Mouse (Mus musculus) retina, adult 2 months (tissue): Measurements from ENCODE around the gene Fxyd4.

Source experiments
- DNase-seq: peaks from one replicate; pipeline ENCODE4 v3.0.0-alpha.2; 2012; ENCODE audit warnings: low read depth, low spot score

Gene Fxyd4

DNA sequence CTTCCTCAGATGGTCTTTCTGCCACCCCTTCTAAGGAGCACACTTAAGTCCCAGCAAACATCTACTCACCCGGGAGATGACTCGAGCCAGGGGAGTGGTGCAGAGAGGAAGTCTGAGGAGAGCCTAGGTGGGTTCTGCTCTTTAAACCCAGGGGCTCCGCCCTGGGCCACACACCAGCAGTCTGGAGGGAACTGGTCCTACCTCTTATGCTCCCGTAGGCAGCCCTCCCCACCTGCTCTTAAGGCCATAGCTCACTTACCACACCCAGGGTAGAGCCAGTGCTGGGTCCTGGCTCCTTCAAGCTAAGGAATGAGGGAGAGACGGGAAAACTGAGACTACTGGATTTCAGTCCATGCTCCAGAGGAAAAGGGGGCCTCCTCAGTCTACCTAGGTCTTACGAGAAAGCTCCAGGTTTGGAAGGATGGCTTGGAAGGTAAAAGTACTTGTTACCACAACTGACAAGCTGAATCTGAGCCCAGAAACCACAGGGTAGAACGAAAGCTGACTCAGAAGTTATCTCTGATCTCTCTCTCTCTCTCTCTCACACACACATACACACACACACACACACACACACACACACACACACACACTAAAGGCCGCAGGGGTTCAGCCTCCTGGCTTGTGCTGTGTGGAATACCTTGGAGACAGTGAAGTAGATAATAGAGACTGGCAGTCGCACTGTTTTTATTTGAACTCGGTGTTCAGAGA is at the start of gene Fxyd4:
Gene Fxyd4 (minus strand): TSS at position 471 of the 711 bp plus-strand sequence.
- DNase-seq, result no peak

GRCm38 (mm10) chr6:117987173-117987572 is 49.7 kb upstream of the Fxyd4 start:
- DNase-seq, result no peak

GRCm38 (mm10) chr6:117966729-117967128 is 29.2 kb upstream of the Fxyd4 start:
- DNase-seq, result no peak

DNA sequence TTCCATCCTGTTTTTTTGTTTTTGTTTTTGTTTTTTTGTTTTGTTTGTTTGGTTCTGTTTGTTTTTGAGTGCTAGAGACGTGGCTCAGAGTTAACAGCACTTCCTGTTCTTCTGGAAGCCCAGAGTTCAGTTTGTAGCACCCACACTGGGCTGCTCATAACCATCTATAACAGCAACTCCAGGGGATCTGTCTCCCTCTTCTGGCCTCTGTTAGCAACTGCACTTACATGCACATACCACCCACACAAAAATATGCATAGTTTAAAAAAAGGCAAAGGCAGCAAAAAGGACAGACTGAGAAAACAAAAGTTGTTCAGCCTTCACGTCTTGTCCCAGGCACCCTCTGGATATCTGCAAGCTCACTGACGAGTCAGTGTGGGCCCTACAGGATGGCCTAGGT is 25.7 kb upstream of the Fxyd4 start:
- no peak for DNase-seq

GRCm38 (mm10) chr6:117956851-117957501 is 19.5 kb upstream of the Fxyd4 start:
- DNase-seq, result no peak

DNA sequence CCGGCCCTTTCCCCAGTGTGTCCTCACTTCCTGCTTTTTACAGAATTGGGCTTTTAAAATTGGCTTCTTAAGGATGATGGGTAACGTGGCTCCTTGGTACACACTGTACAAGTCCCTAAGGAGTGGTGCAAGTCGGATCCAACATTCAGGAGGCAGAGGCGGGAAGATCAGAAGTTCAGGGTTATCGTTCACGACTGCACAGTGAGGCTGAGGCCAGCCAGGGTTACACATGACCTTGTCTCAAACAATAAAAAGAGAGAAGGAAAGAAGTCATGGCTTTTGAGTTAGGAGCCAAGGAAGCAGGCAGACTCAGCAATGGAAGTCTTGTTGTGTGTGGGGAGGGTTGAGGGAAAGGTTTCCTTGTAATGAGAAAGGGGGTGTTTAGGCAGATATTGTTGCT is 18.7 kb upstream of the Fxyd4 start:
- DNase-seq, result no peak

DNA sequence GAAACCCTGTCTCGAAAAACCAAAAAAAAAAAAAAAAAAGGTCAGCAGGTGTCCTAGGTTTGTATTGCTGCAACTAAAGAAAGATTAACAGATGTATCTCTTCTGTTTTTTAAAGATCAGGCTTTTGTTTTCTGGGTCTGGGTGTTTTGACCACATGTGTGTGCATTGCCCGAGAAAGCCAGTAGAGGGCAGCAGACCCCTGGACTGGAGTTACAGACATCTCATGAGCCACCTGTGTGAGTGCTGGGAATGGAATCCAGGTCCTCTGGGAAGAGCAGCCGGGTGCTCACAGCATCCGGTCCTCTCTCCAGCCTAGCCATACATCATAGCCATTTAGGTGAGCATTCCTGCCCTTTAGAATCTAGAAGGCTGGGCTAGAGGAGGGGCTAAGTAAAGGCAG is 14.8 kb upstream of the Fxyd4 start:
- no peak for DNase-seq

- no peak for DNase-seq
Measured at GRCm38 (mm10) chr6:117943899-117944298, 6.4 kb upstream of the Fxyd4 start.

- DNase-seq, result no peak
Measured at GRCm38 (mm10) chr6:117942769-117943168, 5.3 kb upstream of the Fxyd4 start.

DNA sequence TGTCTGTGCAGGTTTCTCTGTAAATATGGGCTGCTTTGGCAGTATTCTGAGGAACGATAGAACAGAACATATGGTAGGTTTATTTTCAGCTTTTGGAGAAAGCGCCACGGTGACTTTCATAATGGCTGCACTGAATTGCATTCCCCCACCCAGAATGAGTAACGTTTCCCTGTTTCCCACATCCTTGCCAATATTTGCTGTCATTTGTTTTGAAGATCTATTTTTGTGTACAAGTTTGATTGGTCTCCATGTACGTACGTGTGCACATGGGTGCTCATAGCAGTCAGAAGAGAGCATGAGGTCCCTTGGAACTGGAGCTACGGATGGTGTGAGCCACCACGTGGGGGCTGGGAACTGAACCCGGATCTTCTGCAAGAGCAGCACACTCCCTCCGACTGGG is 1.5 kb upstream of the Fxyd4 start:
- DNase-seq, result no peak

DNA sequence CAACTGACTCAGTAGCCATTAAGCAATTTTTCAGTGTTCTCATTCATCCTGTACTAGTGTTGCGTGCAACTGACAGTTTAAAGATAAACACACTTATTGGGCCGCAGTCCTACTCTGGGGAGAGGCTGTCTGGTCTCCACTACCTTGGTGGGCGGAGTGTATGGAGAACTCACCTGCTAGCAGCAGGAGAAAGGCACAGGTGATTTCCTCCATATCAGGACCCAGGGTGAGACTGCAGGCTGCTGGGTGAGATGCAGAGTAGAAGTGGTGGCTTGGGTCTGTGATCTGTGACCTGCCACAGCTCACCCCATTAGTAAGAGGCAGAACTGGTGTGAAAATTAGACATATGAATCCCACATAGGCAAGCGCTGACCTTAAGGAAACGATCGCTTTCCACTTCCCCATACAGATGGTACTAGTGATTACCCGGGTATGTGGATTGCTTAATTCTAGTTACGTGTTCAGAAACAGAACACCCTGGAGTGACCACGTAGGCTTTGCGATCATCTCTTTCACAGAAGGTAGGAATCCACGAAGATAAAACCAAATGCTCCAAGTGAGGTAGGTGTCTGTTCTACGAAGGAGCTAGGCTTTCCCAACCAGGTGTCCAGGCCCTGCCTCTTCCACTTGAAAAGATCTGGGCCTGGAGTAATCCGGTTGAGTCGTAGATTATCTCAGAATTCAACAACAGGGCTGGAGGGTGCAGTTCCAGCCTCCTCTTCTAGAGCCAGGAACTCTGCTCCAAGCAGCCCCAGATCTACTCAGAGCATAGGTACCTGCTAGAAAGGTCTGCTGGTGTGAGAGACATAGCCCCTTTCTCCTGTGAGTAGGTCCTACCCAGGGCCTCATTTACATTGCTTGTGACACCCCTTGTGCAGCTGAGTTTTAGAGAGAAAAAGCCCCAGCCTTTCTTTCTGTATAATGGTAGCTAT is 1.5 kb downstream of the Fxyd4 start:
- no peak for DNase-seq

GRCm38 (mm10) chr6:117934301-117934700 is 3.2 kb downstream of the Fxyd4 start:
- DNase-seq, result no peak

- DNase-seq, result peak; percentile 68
Measured at GRCm38 (mm10) chr6:117932325-117933051, 5.0 kb downstream of the Fxyd4 start.

DNA sequence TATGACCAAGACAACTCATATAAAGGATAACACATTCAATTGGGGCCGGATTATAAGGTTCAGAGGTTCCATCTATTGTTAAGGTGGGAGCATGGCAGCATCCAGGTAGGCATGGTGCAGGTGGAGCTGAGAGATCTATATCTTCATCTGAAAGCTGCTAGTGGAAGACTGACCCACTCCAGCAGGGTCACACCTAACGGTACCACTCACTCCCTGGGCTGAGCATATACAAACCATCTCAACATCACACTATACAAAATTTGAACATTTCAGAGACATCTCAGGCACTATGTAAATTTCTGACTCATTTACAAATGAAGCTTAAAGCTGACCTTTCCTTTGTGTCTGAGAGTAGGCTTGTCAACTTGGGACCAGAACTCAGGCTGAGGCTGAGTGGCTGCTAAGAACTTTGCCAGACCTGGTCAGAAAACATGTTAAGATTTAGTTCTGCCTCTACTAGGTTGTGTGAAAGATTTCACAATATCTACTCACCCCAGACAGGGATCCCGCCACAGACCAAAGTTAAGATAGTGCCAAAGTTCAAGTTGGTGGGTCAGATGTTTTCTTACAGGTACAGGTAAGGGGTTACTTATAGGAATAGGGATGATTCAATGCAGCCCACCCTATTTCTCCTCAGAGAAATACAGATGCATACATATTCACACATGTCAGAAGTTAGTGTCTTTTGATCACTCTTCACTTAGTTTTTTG is 7.4 kb downstream of the Fxyd4 start:
- no peak for DNase-seq

GRCm38 (mm10) chr6:117928746-117929145 is 8.7 kb downstream of the Fxyd4 start:
- no peak for DNase-seq

DNA sequence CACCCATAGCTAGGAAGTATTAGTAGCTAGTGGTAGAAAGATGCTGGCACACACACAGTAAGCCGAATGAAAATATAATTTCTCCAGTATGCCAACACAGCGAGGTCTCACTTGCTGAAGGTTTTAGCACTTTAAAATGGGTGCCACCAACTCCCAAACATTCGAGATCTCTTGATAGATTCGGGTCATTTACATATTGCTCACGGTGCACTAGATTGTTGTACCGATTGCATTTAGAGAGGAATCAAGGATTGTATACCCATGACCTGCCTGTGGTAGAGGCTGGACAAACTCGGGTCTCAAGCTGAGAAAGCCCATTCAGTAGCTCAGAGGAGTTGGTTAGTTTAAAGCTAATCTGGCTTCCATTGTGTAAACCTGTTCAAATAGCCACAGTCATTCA is 9.5 kb downstream of the Fxyd4 start:
- no peak for DNase-seq

DNA sequence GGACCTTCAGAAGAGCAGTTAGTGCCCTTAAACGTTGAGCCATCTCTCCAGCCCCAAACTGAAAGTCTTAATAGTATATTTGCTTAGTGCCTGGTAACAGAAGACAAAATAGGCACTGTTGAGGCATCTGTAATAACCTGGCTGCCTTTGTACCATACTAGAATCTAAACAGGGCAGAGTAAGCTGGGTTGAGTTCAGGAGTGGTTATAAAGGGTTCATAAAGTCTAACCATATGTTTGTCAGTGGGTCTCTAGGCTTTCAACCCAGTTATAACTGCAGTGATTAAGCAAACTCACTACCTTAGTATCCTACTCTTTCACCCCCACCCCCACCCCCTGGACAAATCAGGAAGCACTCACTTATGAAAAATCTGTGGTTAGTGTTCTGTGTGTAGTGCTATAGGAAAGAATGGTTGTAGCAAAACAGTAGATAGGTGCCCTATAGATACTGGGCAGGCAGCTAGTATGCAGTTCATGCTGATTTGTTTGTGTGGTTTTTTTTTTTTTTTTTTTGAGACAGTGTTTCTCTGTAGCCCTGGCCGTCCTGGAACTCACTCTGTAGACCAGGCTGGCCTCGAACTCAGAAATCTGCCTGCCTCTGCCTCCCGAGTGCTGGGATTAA is 10.5 kb downstream of the Fxyd4 start:
- no peak for DNase-seq

- DNase-seq, result no peak
Measured at GRCm38 (mm10) chr6:117922041-117922440, 15.5 kb downstream of the Fxyd4 start.

- DNase-seq, result no peak
Measured at GRCm38 (mm10) chr6:117920659-117921640, 16.5 kb downstream of the Fxyd4 start.
